In genomic region chr15:26717952-26718351, GRCm38 (mm10) we compare ENCODE assay signal across 12 mouse cellular contexts.
A peak's percentile ranks its signal among the peaks of the same experiment; 100 is the strongest.
DNase-seq lines count a peak whose midpoint lies in the region; ATAC-seq lines count a peak whose summit lies in the region.
"Had no signal": no experiment of that assay in that cellular context is flagged by ENCODE, and none has a peak within 500 bp of the region (broad histone marks: within the 10 kb centered on the region; RNA-seq: fewer than 3 reads in every experiment).

No protein-coding gene starts in this region.

- H3K27ac ChIP-seq in hindbrain, embryonic 12.5 days, result 0 out of 2 replicates have a peak overlapping the region, but pooled peaks have one; percentile 12
- H3K27ac ChIP-seq in hindbrain, embryonic 11.5 days (ENCODE audit: low read depth, low read length), result no peak overlapping the region
- peak overlapping the region; percentile 88 for H3K27ac ChIP-seq in limb, embryonic 12.5 days

- H3K4me3 ChIP-seq in hindbrain, embryonic 12.5 days, result no peak overlapping the region
- H3K4me3 ChIP-seq in hindbrain, embryonic 11.5 days (ENCODE audit: low read depth, low read length), result no peak overlapping the region
- H3K4me3 ChIP-seq in limb, embryonic 12.5 days (replicated peaks), result no peak overlapping the region

- peaks cover 9% of the 10 kb centered on the region; the same call in 1 of the 2 replicates for H3K4me1 ChIP-seq in hindbrain, embryonic 12.5 days
- H3K4me1 ChIP-seq in hindbrain, embryonic 11.5 days (replicated peaks; ENCODE audit: control insufficient read depth, insufficient read depth, low read length), result no peaks in the 10 kb centered on the region
- peaks cover 37% of the 10 kb centered on the region for H3K4me1 ChIP-seq in limb, embryonic 12.5 days (replicated peaks)

- H3K36me3 ChIP-seq in hindbrain, embryonic 12.5 days, result no peaks in the 10 kb centered on the region
- no peaks in the 10 kb centered on the region for H3K36me3 ChIP-seq in hindbrain, embryonic 11.5 days (ENCODE audit: control insufficient read depth, insufficient read depth, low read length)
- no peaks in the 10 kb centered on the region for H3K36me3 ChIP-seq in limb, embryonic 12.5 days

- H3K27me3 ChIP-seq in hindbrain, embryonic 12.5 days, result no peaks in the 10 kb centered on the region
- H3K27me3 ChIP-seq in hindbrain, embryonic 11.5 days (ENCODE audit: control insufficient read depth, insufficient read depth, low read length), result no peaks in the 10 kb centered on the region
- H3K27me3 ChIP-seq in limb, embryonic 12.5 days, result no peaks in the 10 kb centered on the region

- no peak overlapping the region for H3K4me2 ChIP-seq in hindbrain, embryonic 12.5 days (replicated peaks)
- H3K4me2 ChIP-seq in hindbrain, embryonic 11.5 days (replicated peaks; ENCODE audit: low read depth, low read length), result no peak overlapping the region
- no peak overlapping the region for H3K4me2 ChIP-seq in limb, embryonic 12.5 days

- no peak overlapping the region for H3K9ac ChIP-seq in hindbrain, embryonic 12.5 days
- no peak overlapping the region for H3K9ac ChIP-seq in hindbrain, embryonic 11.5 days (ENCODE audit: low read depth, low read length)
- H3K9ac ChIP-seq in limb, embryonic 12.5 days (replicated peaks), result no peak overlapping the region

- DNase-seq in hindbrain, embryonic 11.5 days (ENCODE audit: low spot score), result no peak
- peak; percentile 76 to 92 for DNase-seq in adrenal gland, adult (ENCODE audit: inconsistent age in 2 of 2, low spot score in 1 of 2)
- peak; percentile 36 for DNase-seq in embryo, embryonic 11 days
- no peak for DNase-seq in frontal cortex, adult 2 months (ENCODE audit: extremely low spot score in 1 of 2, low spot score in 1 of 2)
- no peak for DNase-seq in gastrocnemius, postnatal 4 days (ENCODE audit: low spot score in 2 of 2)
- no peak for DNase-seq in kidney, adult 11 months
- DNase-seq: cerebellum, postnatal 14 days; lung, postnatal 4 days; retina, postnatal 1 day; thymus, adult 18-20 months had no signal

- WGBS in hindbrain, embryonic 12.5 days, result 46% methylated on average over 7 of the region's 7 CpGs
- WGBS in hindbrain, embryonic 11.5 days, result 53% methylated on average over 7 of the region's 7 CpGs
- 24% methylated on average over 7 of the region's 7 CpGs for WGBS in limb, embryonic 12.5 days

- no peak for ATAC-seq in hindbrain, embryonic 12.5 days (ENCODE audit: low FRiP score)
- ATAC-seq in hindbrain, embryonic 11.5 days (ENCODE audit: low FRiP score), result no peak
- peak; percentile 26; the same call in 1 of the 2 replicates for ATAC-seq in limb, embryonic 12.5 days (ENCODE audit: insufficient number of reproducible peaks, insufficient read depth, low FRiP score, low TSS enrichment, low read depth)

- H3K9me3 ChIP-seq in hindbrain, embryonic 12.5 days (replicated peaks), result no peaks in the 10 kb centered on the region
- H3K9me3 ChIP-seq in hindbrain, embryonic 11.5 days (ENCODE audit: control insufficient read depth, low read length), result no peaks in the 10 kb centered on the region
- no peaks in the 10 kb centered on the region for H3K9me3 ChIP-seq in limb, embryonic 12.5 days

Comparison
In these comparisons a context has a peak if more than half of its experiments do, and no peak if none do; other contexts are left out.
1. DNase-seq: peak in adrenal gland, adult (2 of 2) and embryo, embryonic 11 days (single experiment); none in hindbrain, embryonic 11.5 days (single experiment), frontal cortex, adult 2 months (0 of 2), gastrocnemius, postnatal 4 days (0 of 2) and kidney, adult 11 months (single experiment).